Mouse (Mus musculus) erythroblast, embryonic 14.5 days (primary cell): ENCODE measurements around the gene Krcc1. TPM values are rescaled to one million over a fixed set of nuclear protein-coding genes. Genes with fewer than 3 reads are reported as not detected.

Source experiments
- H3K27me3 ChIP-seq: 2 replicates; pipeline ENCODE4 v1.6.1; 2012; ENCODE audit warnings: inconsistent platforms; ENCODE audit not compliant: control insufficient read depth
- H3K36me3 ChIP-seq: 2 replicates; pipeline ENCODE4 v1.6.1; 2012; ENCODE audit warnings: mild to moderate bottlenecking, inconsistent platforms; ENCODE audit not compliant: control insufficient read depth
- H3K4me1 ChIP-seq: 2 replicates; pipeline ENCODE4 v1.6.1; 2012; ENCODE audit warnings: inconsistent platforms; ENCODE audit not compliant: control insufficient read depth
- H3K4me3 ChIP-seq: replicated peaks from 2 replicates; pipeline ENCODE3; 2012; ENCODE audit warnings: moderate library complexity, mild to moderate bottlenecking, inconsistent platforms
- H3K9me3 ChIP-seq: 2 replicates; pipeline ENCODE4 v1.6.1; 2012; ENCODE audit warnings: low read length, inconsistent platforms, mixed read lengths; ENCODE audit not compliant: control insufficient read depth
- GATA1 ChIP-seq: IDR thresholded peaks from 2 replicates; pipeline ENCODE4 v1.6.1; 2012; ENCODE audit warnings: low read length, inconsistent platforms, mixed read lengths
- TAL1 ChIP-seq: IDR thresholded peaks from 3 replicates; pipeline ENCODE4 v1.6.1; 2012; ENCODE audit warnings: low read length, inconsistent platforms, mixed read lengths
- polyA plus RNA-seq: library from polyadenylated mRNA; stranded (reverse); fragments of >175 nt; gene quantifications from 2 replicates; pipeline ENCODE4 v1.2.3, GENCODE M21; 2012

Krcc1 gene
- polyA plus RNA-seq, 1 experiment: 2.8 TPM

- no peaks in the 10 kb centered on the region for H3K27me3 ChIP-seq
Observed at GRCm38 (mm10) chr6:71333578-71334273, 62.2 kb downstream of the Krcc1 start.

More at GRCm38 (mm10) chr6:71333578-71334273, 62.2 kb downstream of the Krcc1 start:
- TF ChIP-seq TAL1: no peak
- TF ChIP-seq GATA1: no peak
- no peaks in the 10 kb centered on the region for H3K9me3 ChIP-seq
- H3K4me1 ChIP-seq: no peaks in the 10 kb centered on the region
- no peak overlapping the region for H3K4me3 ChIP-seq
- no peaks in the 10 kb centered on the region for H3K36me3 ChIP-seq

Other genes with a start within 250 kb of the Krcc1 start
- not detected in 2 replicates for gene Thnsl2, start 127.2 kb upstream of the Krcc1 start, polyA plus RNA-seq
- 0.07 and 0.08 TPM in 2 replicates for gene Fabp1, start 71.8 kb upstream of the Krcc1 start, polyA plus RNA-seq
- not detected in 2 replicates for gene Smyd1, start 50.6 kb downstream of the Krcc1 start, polyA plus RNA-seq
- gene Cd8b1, start 51.1 kb downstream of the Krcc1 start, polyA plus RNA-seq: not detected in 2 replicates
- not detected in 2 replicates for gene Cd8a, start 101.8 kb downstream of the Krcc1 start, polyA plus RNA-seq
- gene Rmnd5a, start 169.0 kb downstream of the Krcc1 start, polyA plus RNA-seq: 1.1 TPM in 2 replicates
- 0.36 and 0.44 TPM in 2 replicates for gene Rnf103, start 222.2 kb downstream of the Krcc1 start, polyA plus RNA-seq